Mouse (Mus musculus) small intestine, adult 2 months (tissue): Measurements from ENCODE around the gene Sult2b1. TPM values are rescaled to one million over a fixed set of nuclear protein-coding genes. Genes with fewer than 3 reads are reported as not detected.
A peak's percentile ranks its signal among the peaks of the same experiment; 100 is the strongest.

Source experiments
- H3K27ac ChIP-seq: fragments of 200-500 bp; 2 replicates; pipeline ENCODE4 v1.5.1; 2012; ENCODE audit warnings: low read depth, low read length, control low read depth, inconsistent platforms; ENCODE audit not compliant: insufficient read depth
- H3K27me3 ChIP-seq: fragments of 200-500 bp; 2 replicates; pipeline ENCODE4 v1.6.1; 2012; ENCODE audit warnings: mild to moderate bottlenecking, moderate library complexity, low read length, inconsistent platforms; ENCODE audit not compliant: control insufficient read depth, insufficient read depth
- H3K36me3 ChIP-seq: fragments of 200-500 bp; 2 replicates; pipeline ENCODE4 v1.6.1; 2012; ENCODE audit warnings: mild to moderate bottlenecking, low read length, control low read depth, inconsistent platforms; ENCODE audit not compliant: control insufficient read depth, insufficient read depth
- H3K4me1 ChIP-seq: fragments of 200-500 bp; 2 replicates; pipeline ENCODE4 v1.6.1; 2012; ENCODE audit warnings: low read length, inconsistent platforms, mixed read lengths; ENCODE audit not compliant: control insufficient read depth, insufficient read depth, insufficient read length
- H3K4me3 ChIP-seq: fragments of 200-500 bp; 2 replicates; pipeline ENCODE4 v1.5.1; 2012; ENCODE audit warnings: low read depth, mild to moderate bottlenecking, control low read depth, inconsistent platforms, low read length, moderate library complexity
- CTCF ChIP-seq: fragments of 200-500 bp; IDR thresholded peaks from 2 replicates; pipeline ENCODE4 v1.5.1; 2012; ENCODE audit warnings: low read depth, mild to moderate bottlenecking, control low read depth, inconsistent platforms, low read length, moderate library complexity, mixed read lengths; ENCODE audit not compliant: insufficient replicate concordance, insufficient read length; ENCODE audit errors: extremely low read depth
- POLR2A ChIP-seq: fragments of 200-500 bp; IDR thresholded peaks from 2 replicates; pipeline ENCODE4 v1.6.1; 2012; ENCODE audit warnings: low read depth, mild to moderate bottlenecking, control low read depth, inconsistent platforms, low read length, moderate library complexity
- WGBS: fragments of 180-500 bp; shearing (Covaris S2); methylation state at CpG from one replicate; pipeline ENCODE4 v1.1.7; 2018; 5-methylcytosine and 5-hydroxymethylcytosine counted together
- polyA plus RNA-seq: library from polyadenylated mRNA; depleted of rRNA; stranded (reverse); fragments of >200 nt; gene quantifications from 2 replicates; pipeline ENCODE4 v1.2.3, GENCODE M21; 2012

Gene Sult2b1
- polyA plus RNA-seq, 1 experiment: 454 TPM

GRCm38 (mm10) chr7:45725713-45726112 lies 58.8 kb downstream of the Sult2b1 start, which contains the start of gene Spaca4:
Gene Spaca4 (minus strand): TSS chr7:45725813.
- TF ChIP-seq POLR2A: no peak
- H3K4me3 ChIP-seq: 0 out of 2 replicates have a peak within 1 kb of the TSS, but pooled peaks have one; percentile 5
- no peaks in the 10 kb centered on the region for H3K27me3 ChIP-seq
- H3K27ac ChIP-seq: peak within 1 kb of the TSS; percentile 43
- WGBS: 82% methylated on average over 11 of the region's 11 CpGs
- peaks cover 46% of the 10 kb centered on the region for H3K4me1 ChIP-seq
- H3K36me3 ChIP-seq: peaks cover 60% of the 10 kb centered on the region

DNA sequence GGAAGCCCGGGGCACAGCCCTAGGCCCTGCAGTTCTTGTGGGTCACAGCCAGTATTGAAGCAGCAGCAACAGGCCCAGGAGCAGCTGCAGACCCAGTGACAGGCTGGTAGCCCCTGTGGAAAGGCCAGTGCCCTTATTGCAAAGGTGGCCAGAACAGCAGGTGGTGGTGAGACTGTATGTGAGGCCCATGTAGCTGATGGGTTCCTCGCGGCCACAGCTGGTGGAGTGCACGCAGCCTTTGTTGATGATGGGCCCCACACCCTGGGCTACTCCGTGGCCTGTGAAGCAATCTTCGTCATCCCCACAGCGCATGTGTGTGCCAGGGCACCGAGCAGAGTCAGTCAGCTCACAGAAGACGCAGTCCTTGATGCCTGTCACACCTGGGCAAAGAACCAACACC lies 59.3 kb downstream of the Sult2b1 start:
- Histone ChIP-seq H3K36me3 (peaks cover 58% of the 10 kb centered on the region), H3K4me3 (no peak overlapping the region), H3K27ac (no peak overlapping the region), H3K27me3 (no peaks in the 10 kb centered on the region), H3K4me1 (peaks cover 41% of the 10 kb centered on the region)
- 71% methylated on average over 9 of the region's 9 CpGs for WGBS
- TF ChIP-seq POLR2A (no peak), CTCF (no peak)

GRCm38 (mm10) chr7:45723781-45724180 lies 60.7 kb downstream of the Sult2b1 start:
- peaks cover 37% of the 10 kb centered on the region for H3K4me1 ChIP-seq
- 87% methylated on average over 14 of the region's 14 CpGs for WGBS
- peaks cover 53% of the 10 kb centered on the region for H3K36me3 ChIP-seq
- no peak overlapping the region for H3K4me3 ChIP-seq
- no peak overlapping the region for H3K27ac ChIP-seq
- TF ChIP-seq POLR2A (no peak), CTCF (no peak)
- no peaks in the 10 kb centered on the region for H3K27me3 ChIP-seq

DNA sequence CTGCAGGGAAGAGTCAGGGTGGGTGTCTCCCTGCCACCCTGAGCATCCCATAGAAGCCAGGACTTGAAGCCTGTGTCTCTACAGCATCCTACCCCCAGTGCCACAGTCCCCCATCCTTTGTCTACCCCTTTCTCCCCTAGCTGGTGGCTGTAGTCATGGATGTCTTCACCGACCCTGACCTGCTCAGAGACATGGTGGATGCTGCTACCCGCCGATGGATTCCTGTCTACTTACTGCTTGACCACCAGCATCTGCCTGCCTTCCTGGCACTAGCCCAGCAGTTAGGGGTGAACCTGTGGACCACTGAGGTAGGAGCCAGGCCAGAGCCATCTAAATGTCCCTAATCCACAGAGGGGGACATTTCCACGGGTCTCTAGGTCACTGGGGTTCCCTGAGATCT lies 61.2 kb downstream of the Sult2b1 start:
- no peaks in the 10 kb centered on the region for H3K27me3 ChIP-seq
- 81% methylated on average over 4 of the region's 4 CpGs for WGBS
- peak overlapping the region; percentile 62 for H3K27ac ChIP-seq
- no peak for TF ChIP-seq CTCF
- TF ChIP-seq POLR2A: no peak
- peaks cover 49% of the 10 kb centered on the region for H3K36me3 ChIP-seq
- H3K4me1 ChIP-seq: peaks cover 34% of the 10 kb centered on the region
- H3K4me3 ChIP-seq: peak overlapping the region; percentile 65

GRCm38 (mm10) chr7:45722348-45722713 lies 62.1 kb downstream of the Sult2b1 start:
- peak overlapping the region; percentile 79 for H3K27ac ChIP-seq
- TF ChIP-seq POLR2A (no peak), CTCF (no peak)
- 31% methylated on average over 13 of the region's 13 CpGs for WGBS

DNA sequence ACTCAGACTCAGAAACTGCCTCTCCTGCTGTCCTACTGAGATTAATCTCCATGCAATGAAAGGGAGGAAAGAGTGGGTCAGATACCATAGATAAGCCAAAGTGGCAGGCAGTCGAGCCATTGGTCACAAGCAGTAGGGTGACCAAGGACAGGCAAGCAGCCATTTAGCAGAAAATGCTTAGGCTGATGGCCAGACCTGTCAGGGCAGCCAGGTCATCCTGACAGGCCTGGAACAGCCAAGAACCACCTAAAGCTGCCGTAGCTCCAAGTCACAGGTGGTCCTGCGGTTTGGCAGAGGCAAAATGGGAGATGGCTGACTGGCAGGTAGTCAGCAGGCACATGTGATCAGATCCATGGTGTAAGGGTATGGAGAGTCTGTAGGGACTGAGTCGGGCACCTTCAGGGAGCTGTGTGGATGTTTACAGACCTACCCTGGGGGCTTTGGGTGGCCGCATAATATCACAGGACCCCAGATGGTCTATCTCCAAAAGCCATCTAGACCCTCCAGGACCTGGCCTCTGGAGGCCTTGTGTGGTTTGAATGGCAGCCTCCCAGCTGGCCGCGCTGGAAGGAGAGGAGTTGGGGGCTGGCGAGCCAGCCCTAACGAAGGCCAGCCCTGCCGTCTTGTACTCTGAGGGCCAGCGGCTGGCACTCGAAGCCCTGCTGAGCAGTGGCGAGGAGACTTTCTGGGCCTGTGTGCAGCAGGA lies 62.7 kb downstream of the Sult2b1 start:
- 25% methylated on average over 13 of the region's 13 CpGs for whole genome bisulfite sequencing
- Histone ChIP-seq H3K36me3 (peaks cover 40% of the 10 kb centered on the region), H3K4me1 (peaks cover 24% of the 10 kb centered on the region), H3K27ac (peak overlapping the region; percentile 79), H3K4me3 (peak overlapping the region; percentile 65), H3K27me3 (no peaks in the 10 kb centered on the region)
- TF ChIP-seq CTCF (no peak), POLR2A (no peak)

More at GRCm38 (mm10) chr7:45722348-45722713, 62.1 kb downstream of the Sult2b1 start:
- H3K27me3 ChIP-seq: no peaks in the 10 kb centered on the region
- peak overlapping the region; percentile 65 for H3K4me3 ChIP-seq
- H3K36me3 ChIP-seq: peaks cover 45% of the 10 kb centered on the region
- H3K4me1 ChIP-seq: peaks cover 26% of the 10 kb centered on the region

DNA sequence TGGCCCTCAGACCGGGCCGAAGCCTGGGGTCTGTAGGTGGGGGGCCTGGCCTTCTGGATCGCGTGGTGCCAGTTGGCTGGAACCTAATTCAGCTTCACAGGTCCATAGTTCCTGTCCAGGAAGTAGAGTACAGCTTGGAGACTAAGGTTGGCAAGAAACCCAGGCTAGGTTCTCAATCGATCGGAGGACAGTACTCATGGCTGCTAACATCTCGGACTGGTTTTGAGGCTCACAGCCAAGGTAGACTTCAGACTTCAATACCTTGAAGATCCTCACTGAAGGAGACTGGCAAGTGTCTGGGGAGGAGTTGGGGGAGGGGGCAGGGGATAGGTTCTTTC lies 63.3 kb downstream of the Sult2b1 start:
- TF ChIP-seq POLR2A: no peak; the same call in none of the 2 replicates
- no peak for TF ChIP-seq CTCF
- H3K4me3 ChIP-seq: peak overlapping the region; percentile 65
- peak overlapping the region; percentile 79 for H3K27ac ChIP-seq
- peaks cover 21% of the 10 kb centered on the region for H3K4me1 ChIP-seq
- H3K36me3 ChIP-seq: peaks cover 37% of the 10 kb centered on the region
- 30% methylated on average over 7 of the region's 7 CpGs for WGBS
- no peaks in the 10 kb centered on the region for H3K27me3 ChIP-seq
